Mouse (Mus musculus): ENCODE measurements at regions not wholly inside any gene's neighbourhood (a gene's known extent, or its start where the extent isn't known, plus 50 kb on each side); places are given as distances from the start of the nearest gene placed in this dataset.
A peak's percentile ranks its signal among the peaks of the same experiment; 100 is the strongest.

DNA sequence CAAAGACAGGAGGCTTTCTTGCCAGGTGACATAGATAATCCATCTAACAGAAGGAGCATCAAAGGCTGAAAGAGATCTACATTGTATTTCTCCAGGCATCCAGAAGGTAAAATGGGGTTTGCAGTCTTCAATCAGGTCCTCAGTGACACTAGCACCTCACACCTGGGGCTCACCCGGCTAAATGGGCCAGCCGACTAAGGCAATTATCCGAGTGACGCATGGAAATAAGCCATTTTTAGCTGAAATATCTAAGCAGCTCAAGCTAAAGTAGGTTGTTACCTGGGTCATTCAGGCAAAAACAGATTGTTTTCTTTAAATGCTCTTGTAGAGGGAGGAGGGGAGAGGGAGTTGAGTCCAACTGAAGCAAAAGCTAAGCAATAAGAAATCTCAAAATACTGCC, 382.8 kb upstream of the Atp2b1 start:
- H3K27ac ChIP-seq, result no peak overlapping the region
- intact Hi-C loops (cut with DNase I), result no loop called here
- H3K4me3 ChIP-seq, result no peak overlapping the region
- DNase-seq, result no peak
- TF ChIP-seq CTCF (IDR thresholded peaks at IDR 0.05), result no peak

DNA sequence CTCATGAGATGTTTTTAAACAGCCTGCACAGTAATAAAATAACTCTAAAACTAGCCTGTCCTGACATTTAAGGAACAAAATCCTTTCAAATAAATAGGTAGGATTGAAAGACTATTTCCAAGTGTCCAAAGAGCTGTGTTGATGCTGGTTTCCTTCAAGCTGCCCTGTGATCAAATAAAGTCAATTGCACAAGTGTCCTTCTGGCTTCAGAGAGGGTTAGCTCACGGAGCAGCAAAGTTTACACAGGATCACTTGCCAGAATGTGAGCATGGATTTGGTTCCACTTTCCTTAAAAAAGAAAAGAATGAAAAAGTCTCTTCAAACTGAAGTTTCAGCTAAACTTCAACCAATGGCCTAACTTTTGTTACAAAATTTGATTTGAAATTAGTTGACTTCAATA, 375.5 kb upstream of the Atp2b1 start:
- intact Hi-C loops (cut with DNase I), result no loop called here
- TF ChIP-seq CTCF (IDR thresholded peaks at IDR 0.05), result no peak

DNA sequence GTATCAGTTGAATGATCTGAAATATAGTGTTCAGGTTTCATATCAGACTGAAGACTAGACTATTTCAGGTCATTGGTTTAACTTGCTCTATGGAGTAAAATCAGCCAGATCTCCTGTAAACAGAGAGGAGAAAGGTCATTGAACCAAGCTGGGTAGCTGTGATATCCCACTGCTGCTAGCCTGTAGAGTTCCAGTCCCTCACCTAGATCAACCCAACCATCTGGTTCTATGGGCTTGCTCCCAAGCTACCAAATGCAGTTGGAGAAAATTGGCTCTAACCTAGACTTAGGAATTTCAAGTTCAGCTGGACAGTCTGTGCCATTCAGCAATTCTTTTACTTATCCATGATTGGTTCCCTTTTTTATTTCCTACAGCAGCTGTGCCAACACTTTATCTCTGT, 373.1 kb upstream of the Atp2b1 start:
- Histone ChIP-seq H3K4me3 (no peak overlapping the region), H3K27ac (no peak overlapping the region)
- intact Hi-C loops (cut with DNase I), result no loop called here
- no peak for DNase-seq
- no peak for TF ChIP-seq CTCF (IDR thresholded peaks at IDR 0.05)

More for the DNA sequence above, 375.5 kb upstream of the Atp2b1 start:
- no peak overlapping the region for H3K27ac ChIP-seq
- no peak overlapping the region for H3K4me3 ChIP-seq
- no peak for DNase-seq

DNA sequence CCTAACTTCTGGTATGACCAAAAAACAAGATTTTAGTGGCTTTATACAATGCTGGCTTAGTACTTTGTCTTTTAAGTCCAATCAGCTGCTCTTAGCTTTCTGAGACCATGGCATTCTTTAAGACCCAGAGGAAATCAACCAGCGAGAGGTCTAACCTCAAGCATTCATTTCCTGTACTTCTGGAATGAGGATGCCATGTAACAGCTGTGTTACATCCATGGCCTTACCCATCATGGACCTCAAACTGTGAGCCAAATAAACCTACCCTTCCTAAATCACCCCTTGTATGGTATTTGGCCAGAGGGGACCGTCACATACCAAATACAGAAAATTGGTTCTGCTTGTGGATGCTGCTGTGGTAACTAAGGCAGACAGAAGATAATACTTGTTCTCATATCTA, 372.1 kb upstream of the Atp2b1 start:
- TF ChIP-seq CTCF (IDR thresholded peaks at IDR 0.05), result no peak
- DNase-seq, result no peak
- H3K27ac ChIP-seq, result no peak overlapping the region
- intact Hi-C loops (cut with DNase I), result no loop called here
- H3K4me3 ChIP-seq, result no peak overlapping the region

DNA sequence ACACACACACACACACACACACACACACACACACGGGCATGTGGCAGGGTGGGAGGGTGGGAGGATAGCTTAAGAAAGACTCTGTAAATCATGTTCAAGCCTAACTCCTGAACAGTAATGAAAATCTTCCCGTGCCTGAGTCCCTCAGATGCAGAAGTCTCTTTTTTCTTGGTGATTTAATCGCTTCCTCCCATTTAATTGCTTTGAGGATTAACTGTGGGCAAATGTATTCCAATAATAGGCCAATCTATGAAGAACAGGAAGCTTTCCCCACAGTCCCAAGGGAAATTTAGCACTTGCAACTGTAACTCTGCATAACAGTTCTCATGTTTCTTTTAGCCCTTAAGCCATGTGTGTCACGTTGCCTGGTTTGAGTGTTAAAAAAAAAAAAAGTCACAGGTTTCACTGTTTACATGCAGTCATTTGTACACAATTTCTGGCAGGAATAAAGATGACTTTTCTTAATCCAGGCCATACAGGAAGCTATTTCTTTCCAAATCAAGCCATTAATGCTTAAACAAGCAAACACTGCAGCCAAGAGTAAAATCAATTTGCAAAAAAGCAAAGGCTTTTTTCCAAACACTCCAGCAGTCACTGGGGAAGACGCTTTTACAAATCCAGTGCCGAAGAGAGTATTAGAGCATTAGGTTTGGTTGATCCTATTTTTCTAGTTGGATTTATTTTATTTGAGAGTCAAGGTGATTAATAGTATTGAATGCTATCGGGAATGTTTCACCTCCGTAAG, 370.8 kb upstream of the Atp2b1 start:
- peak overlapping the region; percentile 23 for H3K4me3 ChIP-seq
- DNase-seq, result no peak
- H3K27ac ChIP-seq, result peak overlapping the region; percentile 60
- no peak for TF ChIP-seq CTCF (IDR thresholded peaks at IDR 0.05)
- intact Hi-C loops (cut with DNase I), result no loop called here

DNA sequence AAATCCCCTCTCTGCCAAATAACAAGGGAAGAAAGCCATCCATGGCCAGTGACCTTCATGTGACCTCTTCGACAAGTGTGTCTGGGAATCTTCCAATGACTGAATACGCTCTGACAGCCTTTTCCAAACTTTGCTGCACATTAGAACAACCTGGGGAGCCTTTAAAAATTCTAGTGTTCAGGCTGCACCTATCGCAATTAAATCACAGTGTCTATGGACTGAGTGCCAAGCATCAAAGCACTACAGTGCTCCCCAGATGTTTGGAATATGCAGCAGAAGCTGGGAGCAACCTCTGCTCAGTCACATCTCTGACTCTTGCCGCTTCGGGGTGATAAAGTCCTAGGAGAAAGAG, 370.2 kb upstream of the Atp2b1 start:
- TF ChIP-seq CTCF (IDR thresholded peaks at IDR 0.05), result no peak
- DNase-seq, result no peak
- Histone ChIP-seq H3K27ac (peak overlapping the region; percentile 60), H3K4me3 (peak overlapping the region; percentile 23)
- intact Hi-C loops (cut with DNase I), result no loop called here

DNA sequence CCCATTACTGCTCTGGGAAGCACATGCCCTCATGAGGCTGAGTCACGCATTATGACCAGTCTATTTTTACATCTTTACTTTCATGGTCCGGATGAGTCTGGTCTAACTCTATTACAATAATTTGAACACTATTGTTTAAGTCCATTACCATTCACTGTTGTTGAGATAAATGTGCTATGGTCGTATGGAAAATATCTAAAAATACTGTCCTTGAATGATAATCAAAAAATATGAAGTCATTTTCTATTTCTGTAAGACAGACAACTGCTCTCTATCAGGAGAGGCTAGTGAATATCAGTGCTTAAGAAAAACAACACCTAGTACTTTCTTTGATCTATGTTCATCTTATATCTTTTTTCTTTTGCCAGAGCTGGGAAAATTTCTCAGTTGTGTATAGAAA, 359.6 kb upstream of the Atp2b1 start:
- DNase-seq, result no peak
- intact Hi-C loops (cut with DNase I), result no loop called here
- no peak for TF ChIP-seq CTCF (IDR thresholded peaks at IDR 0.05)
- peak overlapping the region; percentile 46 for H3K27ac ChIP-seq
- no peak overlapping the region for H3K4me3 ChIP-seq

DNA sequence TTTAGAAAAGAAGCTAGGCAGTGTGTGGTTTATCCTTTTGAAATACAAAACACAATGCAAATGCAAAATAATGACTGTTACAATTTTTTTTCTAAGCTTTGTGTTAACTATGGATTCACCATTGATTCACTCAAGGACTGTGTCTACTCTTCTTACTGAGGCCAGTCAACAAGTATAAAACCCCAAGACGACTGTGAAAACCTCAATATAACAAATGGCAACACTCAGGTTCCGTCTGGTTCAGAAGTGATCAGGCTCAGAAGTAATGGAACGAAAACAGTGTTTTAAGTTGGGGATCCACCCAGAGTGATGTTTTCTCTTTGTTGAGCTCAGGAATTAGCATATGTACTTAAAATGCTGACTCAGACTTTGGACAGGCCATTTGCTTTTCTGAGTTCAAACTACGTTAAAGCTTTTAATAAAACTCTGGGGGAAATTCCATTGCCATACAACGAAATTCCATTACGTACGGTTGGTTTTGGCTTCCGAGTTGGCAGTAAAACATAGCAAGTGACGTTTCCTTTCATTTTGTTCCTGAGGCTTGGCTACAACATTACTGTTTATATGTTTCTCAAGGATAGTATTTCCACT, 356.6 kb upstream of the Atp2b1 start:
- Histone ChIP-seq H3K27ac (no peak overlapping the region), H3K4me3 (no peak overlapping the region)
- no peak for TF ChIP-seq CTCF (IDR thresholded peaks at IDR 0.05)
- no peak for DNase-seq
- intact Hi-C loops (cut with DNase I), result no loop called here

DNA sequence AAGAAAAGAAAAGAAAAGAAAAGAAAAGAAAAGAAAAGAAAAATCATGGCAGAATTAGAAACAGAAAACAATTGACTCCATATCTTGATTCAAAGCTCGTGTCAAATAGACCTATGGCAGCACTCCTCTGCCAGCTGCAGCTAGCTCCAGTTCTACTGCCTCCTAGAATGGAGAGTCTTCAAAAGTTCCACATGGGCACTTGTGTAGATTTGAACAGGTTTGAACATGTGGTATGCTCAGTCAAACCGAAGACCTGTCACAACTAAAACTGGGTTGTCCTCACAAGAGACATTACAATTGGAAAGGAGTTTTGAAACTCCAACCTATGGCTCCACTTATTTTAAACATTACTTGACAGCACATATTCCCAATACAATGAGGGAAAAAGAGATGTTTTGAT, 355.6 kb upstream of the Atp2b1 start:
- TF ChIP-seq CTCF (IDR thresholded peaks at IDR 0.05), result no peak
- DNase-seq, result no peak
- Histone ChIP-seq H3K27ac (no peak overlapping the region), H3K4me3 (no peak overlapping the region)
- intact Hi-C loops (cut with DNase I), result no loop called here

DNA sequence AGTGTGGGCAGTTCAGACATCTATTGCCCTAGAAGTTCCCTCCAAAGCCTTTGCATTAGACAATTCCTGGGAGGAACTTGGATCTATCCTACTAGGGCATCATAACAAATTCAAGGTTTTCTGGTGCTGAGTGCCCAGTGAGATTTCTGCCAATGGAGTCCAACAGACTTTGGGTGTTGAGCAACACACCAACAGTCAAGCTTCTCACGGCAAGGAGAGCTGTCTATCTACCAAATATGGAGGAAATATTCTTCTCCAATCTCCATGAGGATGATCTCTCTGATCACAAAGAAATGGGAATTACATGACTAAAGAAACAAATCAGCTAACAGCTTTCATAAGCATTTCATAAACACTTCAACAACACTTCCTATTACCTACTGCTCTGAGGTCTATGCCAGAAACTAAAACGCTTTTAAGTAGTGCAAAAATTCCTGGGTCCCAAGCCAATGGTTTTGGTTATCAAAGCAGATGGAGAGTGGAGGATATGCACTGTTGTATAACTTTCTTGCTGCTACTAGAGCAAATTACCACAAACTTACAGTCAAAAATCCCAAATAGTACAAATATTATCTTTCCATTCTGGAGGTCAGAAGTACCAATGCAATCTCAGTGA, 351.8 kb upstream of the Atp2b1 start:
- intact Hi-C loops (cut with DNase I), result no loop called here
- no peak overlapping the region for H3K27ac ChIP-seq
- DNase-seq, result no peak
- no peak overlapping the region for H3K4me3 ChIP-seq
- no peak for TF ChIP-seq CTCF (IDR thresholded peaks at IDR 0.05)

DNA sequence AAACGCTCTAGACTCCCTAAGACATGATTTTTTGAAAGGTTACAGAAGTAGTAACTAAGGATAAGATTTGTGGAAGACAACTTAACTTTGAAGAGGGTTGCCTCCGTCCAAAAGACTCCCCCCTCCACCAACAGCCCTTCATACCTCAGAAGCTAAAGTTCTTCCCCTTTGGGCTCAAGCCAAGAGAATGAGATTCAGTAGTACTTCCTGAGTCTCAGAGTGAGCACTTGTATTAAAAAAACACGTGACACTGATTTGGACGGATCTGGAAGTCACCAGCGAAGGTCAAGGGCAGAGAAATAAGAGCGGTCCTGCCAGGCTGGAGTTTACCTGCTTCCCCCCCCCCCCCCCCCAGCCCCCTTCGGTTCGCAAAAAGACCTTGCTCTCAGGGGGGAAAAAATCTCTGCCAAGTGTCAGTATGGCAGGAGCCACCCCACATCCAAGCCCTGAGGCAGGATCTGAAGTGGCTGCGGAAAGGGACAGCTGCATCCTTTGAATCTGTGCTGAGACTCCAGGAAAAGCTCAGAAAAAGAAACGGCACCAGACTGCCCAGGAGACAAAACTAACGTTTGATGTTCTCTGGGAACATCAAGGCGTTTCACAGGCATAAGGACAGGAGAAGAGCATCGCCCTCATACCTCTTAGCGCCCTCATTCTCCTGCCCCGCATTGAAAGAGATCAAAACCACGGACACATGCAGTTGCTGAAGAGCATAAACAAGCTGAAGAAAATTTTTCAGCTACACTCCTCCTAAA, 341.2 kb upstream of the Atp2b1 start:
- TF ChIP-seq CTCF (IDR thresholded peaks at IDR 0.05), result no peak
- H3K4me3 ChIP-seq, result peak overlapping the region; percentile 7
- intact Hi-C loops (cut with DNase I), result no loop called here
- no peak for DNase-seq
- H3K27ac ChIP-seq, result no peak overlapping the region

DNA sequence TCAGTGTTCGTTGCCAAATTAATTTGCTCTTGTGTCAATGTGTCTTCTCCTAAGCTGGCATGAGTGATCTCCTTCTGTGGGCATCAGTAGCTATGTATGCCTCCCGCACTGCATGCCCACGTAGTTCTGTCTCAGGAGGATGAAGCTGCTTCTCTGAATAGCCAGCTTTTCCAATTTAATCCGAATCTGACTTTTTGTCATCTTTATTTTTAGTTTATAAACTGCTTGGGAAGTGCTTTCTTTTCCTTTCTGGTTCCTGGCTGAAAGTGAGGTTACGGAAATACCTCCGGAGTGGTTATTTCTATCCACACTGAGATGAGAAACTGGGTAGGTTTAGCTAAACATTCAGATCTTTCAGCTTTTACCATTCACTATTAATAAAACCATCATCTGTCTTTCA, 337.2 kb upstream of the Atp2b1 start:
- intact Hi-C loops (cut with DNase I), result no loop called here
- no peak overlapping the region for H3K27ac ChIP-seq
- DNase-seq, result no peak
- TF ChIP-seq CTCF (IDR thresholded peaks at IDR 0.05), result no peak
- H3K4me3 ChIP-seq, result no peak overlapping the region

DNA sequence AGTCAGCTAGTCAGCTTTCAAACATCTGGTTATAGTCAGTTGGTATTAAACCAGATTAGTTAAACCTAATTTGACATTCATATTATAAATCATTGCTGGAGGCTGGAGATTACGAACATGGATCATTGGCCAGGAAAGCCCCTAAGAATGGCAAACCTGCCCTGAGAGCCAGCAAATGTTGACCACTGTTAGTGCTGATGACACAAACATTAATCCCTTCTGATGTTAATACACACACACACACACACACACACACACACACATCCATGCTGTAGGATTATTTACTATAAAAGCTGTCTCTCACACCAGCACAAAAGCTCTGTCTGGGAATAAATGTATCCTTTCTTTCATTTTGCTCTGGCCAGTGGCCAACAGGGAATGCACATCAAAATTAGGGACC, 329.4 kb upstream of the Atp2b1 start:
- DNase-seq, result no peak
- Histone ChIP-seq H3K27ac (no peak overlapping the region), H3K4me3 (no peak overlapping the region)
- no peak for TF ChIP-seq CTCF (IDR thresholded peaks at IDR 0.05)
- intact Hi-C loops (cut with DNase I), result no loop called here

All from gastrocnemius, adult 2 months (tissue).